Mouse (Mus musculus): ENCODE data around the gene AW146154. TPM values are rescaled to one million over a fixed set of nuclear protein-coding genes. Genes with fewer than 3 reads are reported as not detected.
"Not testable (repeated sequence)": the region's sequence is repeated elsewhere in the genome, so short reads cannot be mapped to it uniquely, and the experiment has no call there.

The AW146154 gene
- polyA plus RNA-seq, 1 experiment from 2014 or later = 4.9 TPM

DNA sequence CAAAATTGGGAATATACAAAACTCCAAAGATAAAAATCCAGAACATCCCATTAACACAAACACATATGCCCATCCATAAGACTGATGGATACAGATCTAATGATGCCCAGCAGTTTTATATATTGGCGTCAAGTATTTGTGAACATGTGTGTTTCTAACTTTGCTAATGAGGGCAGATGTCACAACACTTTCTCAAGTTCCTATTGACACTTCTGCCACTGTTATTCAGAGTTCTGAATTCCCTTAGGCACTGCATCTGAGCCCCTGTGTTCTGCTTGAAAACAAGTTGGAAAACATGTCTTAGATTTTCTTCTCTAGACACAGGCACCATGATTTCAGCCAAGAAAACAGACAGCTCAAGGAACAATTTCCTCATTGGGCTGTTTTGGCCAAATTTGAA, 51.1 kb downstream of the AW146154 start, which contains the start of gene Vmn2r57:
Gene Vmn2r57, minus strand, starts transcription at position 101 of the 400 bp plus-strand sequence.
- ATAC-seq (ENCODE audit: low read depth); H3K27me3 ChIP-seq (ENCODE audit: control insufficient read depth, insufficient read depth, low read length); H3K27ac ChIP-seq (ENCODE audit: low read depth, low read length); H3K4me2 ChIP-seq (ENCODE audit: low read depth, low read length); H3K9ac ChIP-seq (replicated peaks; ENCODE audit: low read depth, low read length); H3K4me3 ChIP-seq (ENCODE audit: low read depth, low read length); H3K9me3 ChIP-seq (ENCODE audit: control insufficient read depth, low read length); H3K4me1 ChIP-seq (ENCODE audit: control insufficient read depth, insufficient read depth, low read length); H3K36me3 ChIP-seq (ENCODE audit: control insufficient read depth, insufficient read depth, low read length): not testable (repeated sequence)
- 88% methylated on average over 1 of the region's 1 CpGs for WGBS

Other genes with a start within 250 kb of the AW146154 start
- gene AI987944, start 106.5 kb downstream of the AW146154 start, polyA plus RNA-seq (2014; fragmentation: Nextera tagmentation; extraction: Ambion mirVana) = 9.2 and 10.1 TPM in 2 replicates
- gene Vmn2r57, start 51.2 kb downstream of the AW146154 start, polyA plus RNA-seq (2014; fragmentation: Nextera tagmentation; extraction: Ambion mirVana) = 0.70 and 0.82 TPM in 2 replicates
- 0.21 and 0.23 TPM in 2 replicates for gene Gm20449, start 473 bp downstream of the AW146154 start, polyA plus RNA-seq (2014; fragmentation: Nextera tagmentation; extraction: Ambion mirVana)
- not detected in 2 replicates for gene Gm6871, start 73.8 kb upstream of the AW146154 start, polyA plus RNA-seq (2014; fragmentation: Nextera tagmentation; extraction: Ambion mirVana)
- 19.0 and 21.2 TPM in 2 replicates for gene 2610021A01Rik, start 99.3 kb upstream of the AW146154 start, polyA plus RNA-seq (2014; fragmentation: Nextera tagmentation; extraction: Ambion mirVana)
- gene Zfp788, start 133.3 kb upstream of the AW146154 start, polyA plus RNA-seq (2014; fragmentation: Nextera tagmentation; extraction: Ambion mirVana) = 36.2 and 36.6 TPM in 2 replicates